Mouse (Mus musculus) cerebellum, postnatal 14 days (tissue): ENCODE measurements around the gene Pglyrp1.
A peak's percentile ranks its signal among the peaks of the same experiment; 100 is the strongest.
"Not testable (repeated sequence)": the region's sequence is repeated elsewhere in the genome, so short reads cannot be mapped to it uniquely, and the experiment has no call there.

Source experiments
- DNase-seq, 2 experiments: peaks; one replicate each; pipeline ENCODE4 v3.0.0; 2021; ENCODE audit warnings: mixed read lengths in 2 of 2

The Pglyrp1 gene

DNA sequence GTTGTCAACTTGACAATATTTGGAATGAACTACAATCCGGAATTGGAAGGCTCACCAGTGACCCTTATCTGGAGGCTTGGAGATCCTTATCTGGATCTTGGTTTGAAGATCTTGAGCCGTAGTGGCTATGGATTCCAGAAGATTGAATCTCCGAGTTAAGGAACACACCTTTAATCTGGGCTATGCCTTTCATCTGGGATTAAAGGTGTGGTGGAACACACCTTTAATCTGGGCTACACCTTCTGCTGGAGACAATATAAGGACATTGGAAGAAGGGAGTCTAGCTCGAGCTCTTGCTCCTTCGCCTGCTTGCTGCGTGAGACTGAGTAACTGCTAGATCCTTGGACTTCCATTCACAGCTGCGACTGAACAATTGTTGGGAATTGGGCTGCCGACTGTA lies at the start of gene Pglyrp1:
Gene Pglyrp1 (plus strand): TSS at position 301 of the 400 bp plus-strand sequence.
- not testable (repeated sequence) for DNase-seq

DNA sequence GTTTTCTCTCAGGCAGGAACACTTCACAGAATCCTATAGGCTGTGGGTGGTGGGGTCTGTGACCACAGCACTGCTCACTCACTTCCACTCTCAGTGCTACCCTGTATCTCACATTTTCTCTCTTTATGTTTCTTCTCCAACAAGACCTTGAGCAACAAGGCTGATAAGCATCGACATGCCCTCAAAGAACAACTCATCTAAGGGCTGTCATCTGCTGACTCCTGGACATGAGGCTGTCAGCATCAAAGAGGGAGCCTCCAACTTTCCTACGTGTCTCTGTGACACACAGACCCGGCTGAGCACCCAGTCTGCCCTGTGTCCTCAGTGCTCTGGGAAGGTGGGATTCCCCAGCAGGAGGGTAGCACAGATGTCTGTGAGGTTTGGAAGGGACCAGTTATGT lies 49.6 kb upstream of the Pglyrp1 start, which contains the start of gene Psg17:
Gene Psg17 (minus strand): TSS at position 101 of the 400 bp plus-strand sequence.
- DNase-seq: no peak

DNA sequence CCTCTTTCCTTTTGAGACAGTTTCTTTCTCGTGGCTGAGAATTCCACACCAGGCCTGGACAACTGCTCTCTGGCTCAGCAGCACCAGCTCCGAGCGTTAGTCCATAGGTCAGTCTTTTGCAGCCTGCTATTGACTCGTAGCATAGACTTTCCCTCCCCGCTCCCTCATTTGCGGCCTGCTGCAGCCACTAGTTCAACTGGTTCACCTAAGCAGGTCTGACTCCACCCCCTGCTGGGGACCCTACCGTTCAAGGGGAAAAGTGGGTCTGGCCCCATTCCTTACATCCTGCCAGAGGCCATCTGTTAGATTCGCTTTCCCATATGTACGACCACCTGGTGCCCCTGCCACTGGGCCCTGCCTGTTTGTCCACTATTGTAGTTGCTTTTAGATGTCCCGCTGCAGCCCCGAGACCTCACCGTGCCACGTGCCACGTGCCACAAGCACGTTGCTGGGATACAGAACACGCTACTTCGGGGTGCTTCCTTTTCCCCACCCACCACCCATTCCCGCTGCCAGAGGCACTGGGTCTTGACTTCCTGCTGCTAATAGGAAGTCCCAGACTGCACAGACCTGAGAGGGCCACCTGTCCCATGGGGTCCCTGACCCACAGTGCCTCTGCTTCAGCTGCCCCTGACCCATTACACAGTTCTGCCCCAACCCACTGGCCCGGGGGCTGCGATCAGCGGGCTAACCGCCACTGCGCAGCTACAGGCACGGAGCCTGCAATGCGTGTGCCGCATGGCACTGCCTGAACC lies 43.2 kb upstream of the Pglyrp1 start:
- no peak for DNase-seq

DNA sequence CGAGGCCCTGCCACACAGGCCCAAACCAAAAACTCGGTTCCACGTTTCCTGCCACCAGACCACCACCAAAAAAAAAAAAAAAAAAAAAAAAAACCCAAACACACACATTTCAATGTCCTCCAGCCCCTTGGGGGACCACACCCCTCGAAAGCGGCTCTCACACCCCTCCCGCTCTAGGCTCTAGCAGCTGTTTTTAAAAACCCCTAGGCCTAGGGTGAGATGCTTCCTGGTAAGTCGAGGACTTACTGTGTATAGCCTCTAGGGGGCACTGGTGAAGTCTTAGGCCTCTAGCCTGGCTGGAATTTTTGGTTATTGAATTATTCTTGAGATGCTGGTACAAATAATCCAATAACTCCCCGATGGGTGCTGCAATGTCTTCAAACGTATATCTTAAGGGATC lies 42.5 kb upstream of the Pglyrp1 start:
- DNase-seq: peak; percentile 5 to 18

DNA sequence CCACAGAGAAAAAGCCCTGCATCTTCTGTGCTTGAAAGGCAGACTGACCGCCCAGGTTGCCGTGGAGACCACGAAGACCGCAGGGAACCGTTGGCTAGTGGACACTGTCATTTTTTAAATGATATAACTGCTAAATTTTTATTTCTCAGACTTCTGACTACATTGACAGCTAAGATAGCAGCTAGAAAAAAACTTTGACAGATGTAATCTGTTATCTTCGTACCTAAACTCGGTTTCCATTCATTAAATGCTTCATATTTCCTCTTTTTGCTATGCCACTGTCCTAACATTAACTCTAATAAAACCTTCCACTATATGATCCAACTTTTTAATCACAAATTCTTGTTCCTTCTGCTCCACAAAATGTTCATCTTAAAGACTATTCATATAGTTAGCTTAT lies 41.6 kb upstream of the Pglyrp1 start:
- no peak for DNase-seq

DNA sequence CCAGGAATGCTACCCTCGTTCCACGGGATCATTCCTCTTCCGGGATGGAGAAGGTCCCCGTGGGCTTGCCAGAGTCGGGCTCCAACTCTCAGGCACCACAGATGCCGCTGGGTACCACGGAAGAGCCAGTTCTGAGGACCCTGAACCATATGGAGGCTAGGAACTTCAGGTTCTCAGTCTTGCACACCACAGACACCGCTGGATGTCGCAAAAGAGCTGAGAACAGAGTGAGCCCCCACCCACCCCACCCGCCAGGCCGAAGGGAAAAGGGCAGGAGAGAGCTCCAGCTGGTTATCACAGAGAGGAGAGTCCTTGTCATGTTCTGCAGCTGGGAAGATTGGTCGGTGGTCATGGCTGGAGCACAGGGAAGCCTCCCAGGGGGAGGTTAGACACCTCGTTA lies 38.8 kb upstream of the Pglyrp1 start:
- DNase-seq: no peak

DNA sequence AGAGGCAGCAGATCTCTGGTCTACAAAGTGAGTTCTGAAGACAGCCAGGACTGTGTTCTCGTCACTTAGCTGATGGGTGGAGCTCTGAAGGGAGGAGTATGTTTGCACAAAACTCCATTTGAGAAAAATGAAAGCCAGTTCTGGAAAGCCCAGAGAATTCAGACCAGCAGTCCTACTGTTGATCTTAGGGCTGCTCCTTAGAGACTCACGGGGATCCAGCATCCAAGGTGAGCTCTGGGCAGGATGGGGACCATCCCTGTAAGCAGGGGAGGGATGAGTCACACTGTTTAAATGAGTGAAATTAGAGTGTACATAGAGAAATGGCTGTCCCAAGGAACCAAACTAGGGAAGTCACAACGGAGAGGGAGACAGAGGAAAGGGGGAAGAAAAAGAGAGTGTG lies 31.3 kb upstream of the Pglyrp1 start, which contains the start of gene Mill2:
Gene Mill2 (plus strand): TSS at position 102 of the 400 bp plus-strand sequence.
- DNase-seq: peak in 1 of 2 experiments; percentile 11

DNA sequence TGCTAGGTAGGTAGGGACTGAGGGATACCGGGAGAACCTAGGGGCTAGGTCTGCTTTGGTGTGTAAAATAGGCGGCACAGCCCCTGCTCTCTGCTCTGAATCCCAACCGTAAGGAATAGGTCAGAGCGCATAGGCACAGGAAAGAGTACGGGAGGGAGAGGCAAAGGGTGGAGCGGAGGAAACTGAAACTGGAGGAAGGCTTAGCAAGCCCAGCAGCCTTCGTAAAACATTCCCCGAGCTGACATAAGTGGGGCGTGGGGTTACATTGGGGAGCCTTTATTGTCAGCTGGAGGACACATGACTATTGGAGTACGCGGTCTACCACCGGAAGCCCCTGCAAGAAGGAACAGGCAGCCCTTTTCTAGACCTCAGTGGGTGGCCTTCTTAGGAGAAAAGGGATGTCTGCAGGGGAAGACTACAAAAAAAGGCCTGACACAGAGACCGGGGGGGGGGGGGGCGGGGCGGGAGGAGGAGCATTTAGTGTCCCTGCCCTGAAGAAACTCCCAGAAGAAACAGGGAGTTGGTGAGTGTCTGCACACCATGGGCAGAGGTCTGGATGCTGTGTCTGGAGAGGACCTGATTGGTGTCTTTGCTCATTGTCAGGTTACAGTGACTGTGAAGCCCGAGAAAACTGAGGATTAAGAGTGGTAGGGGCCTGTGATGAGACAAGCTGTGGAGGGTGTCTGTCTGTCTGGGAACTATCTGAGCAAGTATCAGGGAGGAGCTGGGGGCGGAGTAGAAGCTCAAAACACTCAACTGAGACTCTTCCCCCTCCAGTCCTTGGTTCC lies 30.6 kb upstream of the Pglyrp1 start:
- peak; percentile 44 to 45 for DNase-seq

DNA sequence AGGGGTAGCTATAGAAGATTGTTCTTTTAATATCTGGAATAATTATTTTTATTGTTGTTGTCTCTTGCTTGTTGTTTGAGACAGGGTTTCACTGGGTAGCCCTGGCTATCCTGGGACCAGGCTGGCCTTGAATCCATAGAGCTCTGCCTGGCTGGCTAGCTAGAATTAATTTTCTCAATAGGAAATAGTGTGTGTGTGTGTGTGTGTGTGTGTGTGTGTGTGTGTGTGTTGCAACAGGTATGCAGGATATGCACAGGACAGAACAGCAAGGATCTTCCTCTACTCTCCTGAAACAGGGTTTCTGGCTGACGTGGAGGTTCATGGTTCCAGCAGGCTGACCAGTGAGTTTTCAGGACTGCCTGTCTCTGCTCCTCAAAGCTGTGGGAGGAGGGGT lies 30.0 kb upstream of the Pglyrp1 start:
- DNase-seq: no peak

DNA sequence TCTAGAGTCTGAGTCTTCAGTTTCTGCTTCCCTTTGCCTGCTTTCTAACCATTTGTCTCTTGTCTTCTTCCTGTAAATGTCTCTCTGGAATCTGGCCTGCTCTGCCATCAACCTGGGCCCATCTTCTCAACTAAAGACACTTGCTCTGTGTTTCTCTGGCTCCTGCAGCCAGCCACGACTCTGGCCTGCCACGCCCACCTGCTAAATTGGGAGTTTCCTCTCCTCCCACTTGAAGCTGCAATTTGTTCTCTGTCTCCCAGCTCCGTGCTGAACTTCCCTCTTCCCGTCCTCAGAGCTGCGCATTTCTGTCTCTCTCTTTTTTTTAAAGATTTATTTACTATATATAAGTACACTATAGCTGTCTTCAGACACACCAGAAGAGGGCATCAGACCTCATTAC lies 26.3 kb upstream of the Pglyrp1 start:
- no peak for DNase-seq

DNA sequence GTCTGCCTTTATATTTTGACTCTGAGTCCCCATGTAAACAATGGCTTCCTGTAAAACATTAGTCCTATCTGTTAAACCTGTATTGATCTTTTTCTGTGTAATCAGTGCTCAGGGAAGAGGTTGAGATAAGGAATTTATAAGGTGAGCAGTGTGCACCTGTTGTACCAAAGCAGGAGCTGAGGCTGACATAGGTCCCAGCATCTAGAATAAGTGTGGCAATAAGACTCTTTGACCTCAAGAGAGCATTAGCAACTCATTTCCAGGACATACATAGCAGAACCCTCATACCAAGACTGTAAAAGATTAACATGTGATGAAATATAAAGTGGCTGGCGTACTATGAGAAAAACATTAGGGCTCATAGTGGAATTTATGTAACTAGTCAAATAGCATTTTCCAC lies 22.7 kb upstream of the Pglyrp1 start:
- no peak for DNase-seq

DNA sequence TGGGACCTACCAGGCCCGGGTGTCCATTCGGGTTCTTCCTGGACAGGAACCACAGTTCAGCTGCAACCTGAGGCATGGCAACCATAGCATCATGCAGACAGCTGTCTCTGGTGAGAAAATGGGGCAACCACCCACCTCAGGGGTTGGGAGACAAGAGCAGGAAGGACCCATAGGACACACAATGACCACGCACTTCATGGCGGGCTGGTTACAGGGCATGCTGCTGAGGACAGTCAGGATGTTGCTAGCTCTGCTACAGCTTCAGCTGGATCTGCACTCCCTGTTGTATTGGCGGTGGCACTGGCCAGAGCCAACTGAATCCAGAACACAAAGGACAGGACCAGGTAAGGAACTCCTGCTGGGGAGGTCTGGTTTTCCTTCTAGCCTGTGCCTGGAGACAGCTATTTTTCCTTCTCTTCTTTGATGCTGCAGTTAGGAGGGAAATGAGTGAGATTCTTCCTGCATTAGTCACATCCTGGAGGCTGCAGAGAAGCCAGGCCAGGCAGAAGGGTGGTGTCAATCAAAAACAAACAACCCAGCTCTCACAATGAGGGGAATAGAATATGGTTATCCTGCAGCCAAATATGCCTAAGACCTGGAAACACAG lies 12.7 kb upstream of the Pglyrp1 start:
- no peak for DNase-seq

DNA sequence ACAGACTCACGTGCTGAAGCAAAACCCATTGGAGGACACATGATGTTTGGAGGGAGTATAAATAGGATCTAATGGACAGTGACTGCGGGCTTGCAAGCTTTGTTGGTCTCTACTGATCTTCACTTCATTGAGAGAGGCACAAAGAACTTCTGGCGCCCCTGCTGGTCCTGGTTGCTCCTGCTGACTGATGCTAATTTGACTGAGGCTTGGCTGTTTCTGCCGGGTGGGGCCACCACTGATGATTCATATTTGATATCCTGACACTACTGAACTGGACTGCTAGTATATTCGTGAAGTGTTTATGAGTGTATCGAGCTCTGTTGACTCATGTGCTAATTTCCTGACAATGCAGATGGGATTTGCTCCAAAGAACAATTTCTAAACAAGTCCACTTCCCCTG lies 8.3 kb upstream of the Pglyrp1 start:
- no peak for DNase-seq

DNA sequence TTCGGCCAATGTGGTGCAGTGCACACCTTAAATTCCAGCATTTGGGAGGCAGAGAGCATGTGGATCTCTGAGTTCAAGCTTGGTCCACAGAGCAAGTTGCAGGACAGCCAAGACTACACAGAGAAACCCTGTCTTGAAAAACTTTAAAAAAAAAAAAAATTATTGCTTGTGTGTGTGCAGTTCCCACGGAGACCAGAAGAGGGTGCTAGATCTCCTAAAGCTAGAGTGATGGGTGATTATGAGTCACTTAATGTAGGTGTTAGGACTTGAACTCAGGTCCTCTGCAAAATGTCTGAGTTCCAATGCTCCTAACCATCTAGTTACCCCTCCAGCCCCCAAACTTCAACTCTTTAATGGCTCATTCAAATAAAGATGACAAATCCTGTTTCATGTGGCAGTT lies 2.6 kb upstream of the Pglyrp1 start:
- DNase-seq: no peak

DNA sequence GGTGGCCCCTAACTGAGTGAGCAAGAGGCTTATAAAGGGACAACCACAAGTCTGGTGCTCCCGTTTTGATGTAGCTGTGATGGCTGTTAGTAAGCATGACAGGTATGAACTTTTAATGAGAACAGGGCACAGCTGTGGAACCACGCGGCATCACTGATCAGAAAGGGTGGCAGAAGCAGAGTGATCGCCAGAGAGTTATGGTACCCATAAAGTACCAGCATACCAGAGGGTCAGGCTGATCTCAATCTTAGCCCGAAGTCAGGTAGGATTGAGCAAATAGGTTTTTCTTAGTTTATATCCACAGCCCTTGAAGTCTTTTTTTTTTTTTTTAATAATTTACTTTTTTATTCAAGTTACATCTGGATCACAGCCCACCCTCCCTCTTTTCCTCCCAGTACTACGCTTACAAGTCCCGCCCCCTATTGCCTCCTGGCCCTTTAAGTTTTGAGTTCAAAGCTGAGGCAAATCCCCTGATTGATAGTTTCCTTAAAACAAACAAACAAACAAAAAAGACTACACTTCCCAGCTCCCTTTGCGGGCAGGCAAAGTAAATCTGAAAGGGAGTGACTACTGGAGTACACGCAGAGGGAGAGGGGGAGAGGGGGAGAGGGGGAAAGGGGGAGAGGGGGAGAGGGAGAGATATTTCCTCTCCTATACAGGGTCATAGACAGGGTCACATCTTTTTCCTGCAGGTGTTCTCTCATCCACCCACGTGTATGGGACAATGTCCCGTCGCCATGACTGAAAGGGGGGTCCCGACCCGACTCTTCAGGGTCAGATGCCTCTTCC lies 1.1 kb downstream of the Pglyrp1 start:
- peak; percentile 31 to 42 for DNase-seq

DNA sequence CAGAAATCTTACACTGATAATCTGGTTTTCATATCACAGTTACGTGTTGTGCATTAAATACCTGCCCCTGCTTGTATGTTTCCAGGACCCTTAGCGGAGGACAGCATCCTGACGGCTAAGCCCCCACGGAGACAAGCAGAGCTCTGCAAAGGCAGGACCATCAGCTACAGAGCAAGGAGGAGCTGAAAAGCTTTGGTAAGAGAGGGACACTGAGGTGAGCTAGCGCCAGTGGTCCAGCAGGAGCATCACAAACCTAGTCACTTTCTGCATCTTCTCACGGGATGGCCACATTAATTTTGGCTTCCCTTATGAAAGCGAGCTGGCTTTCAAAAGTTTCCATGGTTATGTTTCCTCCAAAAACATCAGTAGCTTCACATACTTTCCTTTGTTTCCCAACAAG lies 1.7 kb downstream of the Pglyrp1 start:
- DNase-seq: no peak

DNA sequence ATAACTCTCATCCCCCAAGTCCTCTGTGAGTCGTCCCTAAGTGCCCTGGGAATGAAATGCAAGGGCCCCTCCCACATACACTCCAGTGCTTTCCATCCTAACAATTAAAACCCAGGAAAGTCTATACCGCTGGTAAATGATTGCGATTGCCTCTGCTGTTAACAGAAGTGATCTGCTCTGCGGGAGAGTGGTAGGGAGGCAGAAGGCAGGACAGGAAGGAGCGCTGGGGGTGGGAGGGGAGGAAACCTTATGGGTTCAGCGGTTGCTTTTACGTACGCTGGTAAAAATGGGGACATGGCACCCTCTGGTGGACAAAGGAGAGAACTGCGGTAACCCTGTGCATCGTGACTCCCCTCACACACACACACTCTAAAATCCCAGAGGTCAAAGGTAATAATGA lies 2.1 kb downstream of the Pglyrp1 start:
- peak; percentile 81 to 83 for DNase-seq

DNA sequence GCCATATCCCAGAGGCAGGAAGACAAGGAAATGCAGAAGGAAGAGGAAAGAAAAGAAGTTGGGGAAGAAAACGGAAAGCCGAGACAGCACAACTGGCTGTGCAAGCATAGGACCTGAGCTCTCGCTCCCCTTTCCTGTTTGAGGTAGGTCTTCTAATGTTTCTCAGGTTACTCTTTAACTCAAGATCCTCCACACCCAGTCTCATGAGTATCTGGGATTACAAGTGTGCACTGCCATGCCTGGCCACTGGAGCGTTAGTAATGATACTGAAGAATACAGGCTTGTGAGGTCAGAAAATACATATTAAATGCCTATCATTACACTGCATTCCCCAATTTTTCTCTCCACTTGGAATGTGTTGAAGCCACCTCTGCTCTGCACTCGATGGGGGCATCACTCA lies 4.2 kb downstream of the Pglyrp1 start:
- no peak for DNase-seq

DNA sequence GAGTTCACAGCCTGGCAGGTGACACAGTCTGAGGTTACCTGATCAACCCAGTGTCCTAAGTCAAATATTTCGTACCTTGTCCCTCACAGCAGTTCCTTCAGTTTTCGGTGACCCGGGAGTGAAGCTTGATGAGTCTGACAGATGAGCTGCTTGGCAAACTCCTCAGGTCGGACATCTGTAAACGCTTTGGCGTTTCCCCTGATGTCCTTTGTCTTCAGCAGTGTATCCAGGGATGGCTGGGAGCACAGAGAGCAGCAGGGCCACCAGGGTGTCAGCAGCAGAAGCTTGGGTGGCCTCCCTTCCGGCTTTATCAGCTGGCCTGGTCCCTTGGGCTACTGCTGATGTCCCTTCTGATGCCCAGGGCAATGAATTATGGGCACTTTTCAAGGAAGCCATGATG lies 7.6 kb downstream of the Pglyrp1 start:
- no peak for DNase-seq

DNA sequence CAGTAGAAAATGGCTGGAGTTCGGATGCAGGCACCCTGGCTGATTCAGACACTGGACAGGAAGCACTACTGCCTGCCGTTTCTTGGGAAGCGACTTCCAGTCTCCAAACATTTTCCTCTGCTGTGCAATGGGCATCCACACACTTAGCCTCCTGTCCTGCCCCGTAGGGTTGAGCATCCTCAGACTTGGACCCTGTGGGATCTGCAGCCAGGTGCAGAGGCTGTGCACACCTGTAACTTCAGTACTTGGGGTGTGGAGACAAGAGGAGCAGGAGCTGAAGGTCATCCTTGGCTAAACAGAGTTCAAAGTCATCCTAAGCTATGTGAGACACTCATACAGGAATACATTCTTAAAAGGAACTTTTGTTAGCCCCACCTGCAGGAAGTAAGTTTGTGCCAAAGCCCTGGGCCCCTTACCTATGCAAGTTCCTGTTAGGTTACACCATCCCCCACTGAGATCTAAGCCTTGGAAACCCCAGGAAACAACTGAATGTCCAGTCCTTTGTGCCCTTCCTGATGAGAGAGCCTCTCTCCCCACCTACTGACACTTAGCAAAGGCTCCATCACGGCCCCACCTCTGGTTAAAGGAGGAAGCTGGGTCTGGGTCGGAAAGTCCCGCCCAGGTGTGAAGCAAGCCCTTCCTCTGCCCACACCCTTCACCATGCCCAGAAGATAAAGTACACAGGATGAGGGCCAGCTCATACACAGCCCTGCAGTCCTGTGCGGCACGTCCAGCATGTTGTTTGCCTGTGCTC lies 13.0 kb downstream of the Pglyrp1 start:
- DNase-seq: no peak

DNA sequence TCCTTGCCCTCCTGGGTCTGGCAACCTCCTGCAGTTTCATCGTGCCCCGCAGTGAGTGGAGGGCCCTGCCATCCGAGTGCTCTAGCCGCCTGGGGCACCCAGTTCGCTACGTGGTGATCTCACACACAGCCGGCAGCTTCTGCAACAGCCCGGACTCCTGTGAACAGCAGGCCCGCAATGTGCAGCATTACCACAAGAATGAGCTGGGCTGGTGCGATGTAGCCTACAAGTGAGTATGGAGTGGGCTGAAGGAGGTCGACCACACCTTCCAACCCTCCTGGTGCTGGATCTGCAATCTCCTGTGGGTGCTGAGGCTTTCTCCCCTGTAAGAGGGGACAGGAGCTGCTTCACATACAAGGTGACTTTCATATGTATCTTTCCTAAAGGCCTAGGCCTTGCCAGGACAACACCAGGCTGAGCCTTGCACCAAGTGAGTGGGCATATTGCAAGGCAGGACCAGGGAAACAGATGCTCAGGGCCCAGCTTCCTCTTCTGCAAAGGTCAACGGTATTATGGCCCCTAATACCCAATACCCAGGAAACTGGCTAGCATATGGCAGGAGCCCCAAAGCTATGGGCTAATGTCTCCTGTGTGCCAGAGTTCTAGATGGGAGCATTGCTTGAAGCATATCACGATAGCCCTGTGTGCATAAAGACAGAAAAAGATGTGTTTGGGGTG lies 13.8 kb downstream of the Pglyrp1 start:
- no peak for DNase-seq

DNA sequence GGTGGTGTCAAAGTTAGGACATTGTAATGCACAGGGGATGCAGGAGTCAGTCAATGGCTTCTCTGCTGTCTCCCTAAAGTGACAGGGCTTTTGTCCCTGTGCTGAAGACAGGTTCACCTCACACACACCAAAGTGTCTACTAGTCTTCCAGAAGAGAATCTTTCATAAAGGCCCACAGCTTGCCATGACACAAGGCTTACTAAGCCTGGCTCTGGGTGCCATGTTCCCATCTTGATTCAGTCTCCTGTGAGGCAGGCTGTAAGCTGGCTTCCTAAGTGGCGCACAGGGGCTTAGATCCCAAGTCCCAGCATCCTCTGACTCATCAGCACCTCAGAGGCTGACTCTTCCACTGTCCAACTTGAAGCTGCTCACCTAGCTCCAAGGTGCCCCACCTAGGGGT lies 15.8 kb downstream of the Pglyrp1 start:
- DNase-seq: no peak
